Mouse (Mus musculus) layer of hippocampus, postnatal 36 days (tissue): ENCODE measurements around the gene Trmt6. TPM values are rescaled to one million over a fixed set of nuclear protein-coding genes. Genes with fewer than 3 reads are reported as not detected.

Source experiments
- DNase-seq, 2 experiments: peaks; one replicate each; pipeline ENCODE4 v3.0.0; 2022
- total RNA-seq, 2 experiments: library from RNA; stranded (reverse); gene quantifications; 2 replicates each; pipeline ENCODE4 v1.2.3; 2021

Trmt6 gene
- 10 to 100 TPM; 27.9 to 32.4 TPM for total RNA-seq

GRCm38 (mm10) chr2:132815608-132816314 is at the start of gene Trmt6, which contains the start of gene Mcm8:
Trmt6 (minus strand) TSS chr2:132816055.
Mcm8 (plus strand) TSS chr2:132816141.
- DNase-seq: peak; percentile 85 to 86

GRCm38 (mm10) chr2:132863325-132863724 is 47.5 kb upstream of the Trmt6 start:
- DNase-seq: no peak

- no peak for DNase-seq
Measured at GRCm38 (mm10) chr2:132861456-132861855, 45.6 kb upstream of the Trmt6 start.

- no peak for DNase-seq
Measured at GRCm38 (mm10) chr2:132860435-132860834, 44.6 kb upstream of the Trmt6 start.

- DNase-seq: no peak
Measured at GRCm38 (mm10) chr2:132856333-132856732, 40.5 kb upstream of the Trmt6 start.

GRCm38 (mm10) chr2:132853051-132853450 is 37.2 kb upstream of the Trmt6 start:
- DNase-seq: no peak

GRCm38 (mm10) chr2:132849141-132849540 is 33.3 kb upstream of the Trmt6 start:
- DNase-seq: peak; percentile 26 to 41

GRCm38 (mm10) chr2:132848361-132848760 is 32.5 kb upstream of the Trmt6 start:
- no peak for DNase-seq

- DNase-seq: no peak
Measured at GRCm38 (mm10) chr2:132847581-132847980, 31.7 kb upstream of the Trmt6 start.

GRCm38 (mm10) chr2:132846407-132847358 is 30.8 kb upstream of the Trmt6 start, which contains the start of gene Crls1:
Crls1 (plus strand) TSS chr2:132846666.
- DNase-seq: peak; percentile 96 to 97

- DNase-seq: no peak
Measured at GRCm38 (mm10) chr2:132841071-132841470, 25.2 kb upstream of the Trmt6 start.

GRCm38 (mm10) chr2:132802976-132803375 is 12.9 kb downstream of the Trmt6 start:
- DNase-seq: no peak

- DNase-seq: no peak
Measured at GRCm38 (mm10) chr2:132794204-132794586, 21.7 kb downstream of the Trmt6 start.

GRCm38 (mm10) chr2:132793441-132794203 is 22.2 kb downstream of the Trmt6 start:
- no peak for DNase-seq

GRCm38 (mm10) chr2:132784039-132784438 is 31.8 kb downstream of the Trmt6 start:
- no peak for DNase-seq

- DNase-seq: peak; percentile 84 to 87
Measured at GRCm38 (mm10) chr2:132781439-132782068, 34.3 kb downstream of the Trmt6 start.

- DNase-seq: no peak
Measured at GRCm38 (mm10) chr2:132780978-132781377, 34.9 kb downstream of the Trmt6 start, which contains the start of gene Chgb. Chgb (plus strand) TSS chr2:132781278.

GRCm38 (mm10) chr2:132770822-132771221 is 45.0 kb downstream of the Trmt6 start:
- DNase-seq: no peak

GRCm38 (mm10) chr2:132757911-132758310 is 57.9 kb downstream of the Trmt6 start:
- peak; percentile 36 to 39 for DNase-seq
